Mouse (Mus musculus): ENCODE results near the gene Cfap65. TPM values are rescaled to one million over a fixed set of nuclear protein-coding genes. Genes with fewer than 3 reads are reported as not detected.

The Cfap65 gene
- 0.11 and 0.25 TPM in 2 replicates for polyA plus RNA-seq (2014; fragmentation: Nextera tagmentation; extraction: Ambion mirVana)

DNA sequence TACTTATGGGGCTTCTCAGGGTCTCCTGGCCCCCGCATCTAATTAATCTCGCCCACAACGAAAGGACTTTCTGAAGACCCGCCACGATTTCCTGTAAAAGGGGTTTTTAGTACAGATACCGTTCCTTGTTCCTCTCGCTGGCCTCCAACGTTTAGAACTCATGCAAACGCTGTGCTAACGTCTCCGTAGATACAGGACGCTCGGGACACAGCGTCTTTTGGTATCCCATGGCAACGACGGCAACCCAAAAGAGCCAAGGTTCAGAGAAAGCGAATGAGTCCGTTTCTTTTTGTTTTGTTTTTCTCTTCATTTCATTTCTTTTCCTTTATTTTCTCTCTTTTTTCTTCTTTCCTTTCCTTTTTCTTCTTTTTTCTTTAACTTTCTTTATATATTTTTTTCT is at the start of gene Cfap65:
Cfap65 (minus strand) TSS at position 198 of the 400 bp plus-strand sequence.
- Histone ChIP-seq H3K27me3 (ENCODE audit: control insufficient read depth, insufficient read depth, low read length) (peaks cover 3% of the 10 kb centered on the region; the same call in 1 of the 2 replicates), H3K36me3 (ENCODE audit: control insufficient read depth, insufficient read depth, low read length) (no peaks in the 10 kb centered on the region), H3K27ac (ENCODE audit: low read depth, low read length) (no peak within 1 kb of the TSS), H3K4me1 (replicated peaks; ENCODE audit: control insufficient read depth, insufficient read depth, low read length) (no peaks in the 10 kb centered on the region), H3K9me3 (ENCODE audit: control insufficient read depth, low read length) (no peaks in the 10 kb centered on the region), H3K9ac (ENCODE audit: low read length) (0 out of 2 replicates have a peak within 1 kb of the TSS, but pooled peaks have one; percentile 29), H3K4me3 (ENCODE audit: low read depth, low read length) (peak within 1 kb of the TSS; percentile 25), H3K4me2 (ENCODE audit: low read depth, low read length, severe bottlenecking) (peak within 1 kb of the TSS; percentile 51)
- WGBS, result 1% methylated on average over 18 of the region's 18 CpGs
- no peak for ATAC-seq (replicated peaks; ENCODE audit: low FRiP score)
- peak; percentile 70 for DNase-seq (ENCODE audit: low spot score)

DNA sequence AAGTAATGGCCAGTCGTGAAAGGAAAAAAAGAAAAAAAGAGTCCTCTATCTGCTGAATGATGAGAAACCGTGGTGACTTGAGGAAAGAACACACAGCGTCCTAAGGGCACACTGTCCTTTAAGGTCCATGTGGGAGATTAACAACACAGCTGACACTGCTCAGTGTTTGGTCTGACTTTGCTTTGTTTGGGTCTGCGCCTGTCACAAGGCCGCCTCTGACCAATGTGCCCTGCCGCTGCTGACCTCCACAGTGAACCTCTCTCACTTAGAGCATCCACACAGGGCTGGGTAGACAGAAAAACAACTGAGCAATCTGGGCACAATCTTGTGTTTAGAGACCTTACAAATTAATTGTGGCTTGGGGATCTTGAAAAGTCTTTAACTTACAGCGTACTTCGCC is 41.6 kb upstream of the Cfap65 start:
- H3K36me3 ChIP-seq (ENCODE audit: control insufficient read depth, insufficient read depth, low read length), result no peaks in the 10 kb centered on the region
- no peak for ATAC-seq (replicated peaks; ENCODE audit: low FRiP score)
- H3K9me3 ChIP-seq (ENCODE audit: control insufficient read depth, low read length), result no peaks in the 10 kb centered on the region
- H3K4me1 ChIP-seq (replicated peaks; ENCODE audit: control insufficient read depth, insufficient read depth, low read length), result peaks cover 3% of the 10 kb centered on the region; the same call in 1 of the 2 replicates
- no peak overlapping the region for H3K4me2 ChIP-seq (ENCODE audit: low read depth, low read length, severe bottlenecking)
- 82% methylated on average over 8 of the region's 8 CpGs for WGBS
- H3K27me3 ChIP-seq (ENCODE audit: control insufficient read depth, insufficient read depth, low read length), result no peaks in the 10 kb centered on the region
- DNase-seq (ENCODE audit: low spot score), result no peak
- H3K27ac ChIP-seq (ENCODE audit: low read depth, low read length), result no peak overlapping the region
- no peak overlapping the region for H3K4me3 ChIP-seq (ENCODE audit: low read depth, low read length)
- H3K9ac ChIP-seq (ENCODE audit: low read length), result no peak overlapping the region

DNA sequence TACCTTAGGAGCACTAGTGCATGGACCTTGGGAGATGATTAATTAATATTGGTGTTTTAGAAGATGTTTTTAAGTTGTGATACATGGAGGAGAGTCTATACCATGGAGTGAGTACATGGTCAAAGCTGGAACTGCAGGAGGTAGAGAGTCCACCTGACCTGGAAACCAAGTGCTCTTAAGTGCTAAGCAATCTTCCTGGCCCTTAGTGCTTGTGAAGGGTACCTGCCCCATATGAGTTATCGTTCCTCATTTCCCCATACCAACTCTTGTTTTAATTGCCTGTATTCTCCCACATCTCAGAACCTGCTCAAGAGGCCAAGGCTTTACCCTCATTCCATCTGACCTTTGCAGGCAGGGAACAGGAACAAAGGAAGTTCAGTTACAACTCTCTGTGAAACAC is 40.5 kb upstream of the Cfap65 start:
- DNase-seq (ENCODE audit: low spot score) (no peak), ATAC-seq (replicated peaks; ENCODE audit: low FRiP score) (no peak)
- 89% methylated on average over 1 of the region's 1 CpGs for WGBS

DNA sequence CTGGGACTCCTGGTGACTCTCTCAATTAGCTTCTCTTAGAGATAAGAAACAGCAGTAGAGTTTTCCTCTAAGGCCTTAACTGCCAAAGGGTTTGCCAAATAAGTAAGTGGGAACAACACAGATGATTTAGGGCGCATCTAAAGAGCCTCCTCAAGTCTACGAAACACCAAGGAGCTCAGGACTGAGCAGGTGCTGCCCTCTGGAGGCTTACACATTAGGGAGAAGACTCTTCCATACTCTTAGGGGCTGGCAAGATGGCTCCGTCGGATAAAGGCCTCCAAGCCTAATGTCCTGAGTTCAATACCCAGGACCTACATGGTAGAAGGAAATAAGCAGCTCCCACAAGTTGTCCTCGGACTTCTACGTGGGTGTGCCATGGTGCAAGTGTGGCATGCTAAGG is 38.2 kb upstream of the Cfap65 start:
- Histone ChIP-seq H3K4me2 (ENCODE audit: low read depth, low read length, severe bottlenecking) (no peak overlapping the region), H3K27ac (ENCODE audit: low read depth, low read length) (no peak overlapping the region), H3K4me1 (replicated peaks; ENCODE audit: control insufficient read depth, insufficient read depth, low read length) (peaks cover 3% of the 10 kb centered on the region; the same call in 1 of the 2 replicates), H3K9me3 (ENCODE audit: control insufficient read depth, low read length) (no peaks in the 10 kb centered on the region), H3K4me3 (ENCODE audit: low read depth, low read length) (no peak overlapping the region), H3K36me3 (ENCODE audit: control insufficient read depth, insufficient read depth, low read length) (no peaks in the 10 kb centered on the region), H3K27me3 (ENCODE audit: control insufficient read depth, insufficient read depth, low read length) (no peaks in the 10 kb centered on the region), H3K9ac (ENCODE audit: low read length) (no peak overlapping the region)
- ATAC-seq (replicated peaks; ENCODE audit: low FRiP score), result no peak
- 80% methylated on average over 6 of the region's 6 CpGs for WGBS
- DNase-seq (ENCODE audit: low spot score), result no peak

More for the DNA sequence above, 40.5 kb upstream of the Cfap65 start:
- H3K4me1 ChIP-seq (replicated peaks; ENCODE audit: control insufficient read depth, insufficient read depth, low read length), result peaks cover 3% of the 10 kb centered on the region; the same call in 1 of the 2 replicates
- H3K9ac ChIP-seq (ENCODE audit: low read length), result no peak overlapping the region
- no peaks in the 10 kb centered on the region for H3K36me3 ChIP-seq (ENCODE audit: control insufficient read depth, insufficient read depth, low read length)
- no peaks in the 10 kb centered on the region for H3K27me3 ChIP-seq (ENCODE audit: control insufficient read depth, insufficient read depth, low read length)
- no peak overlapping the region for H3K4me2 ChIP-seq (ENCODE audit: low read depth, low read length, severe bottlenecking)
- H3K27ac ChIP-seq (ENCODE audit: low read depth, low read length), result no peak overlapping the region
- H3K9me3 ChIP-seq (ENCODE audit: control insufficient read depth, low read length), result no peaks in the 10 kb centered on the region
- H3K4me3 ChIP-seq (ENCODE audit: low read depth, low read length), result no peak overlapping the region

DNA sequence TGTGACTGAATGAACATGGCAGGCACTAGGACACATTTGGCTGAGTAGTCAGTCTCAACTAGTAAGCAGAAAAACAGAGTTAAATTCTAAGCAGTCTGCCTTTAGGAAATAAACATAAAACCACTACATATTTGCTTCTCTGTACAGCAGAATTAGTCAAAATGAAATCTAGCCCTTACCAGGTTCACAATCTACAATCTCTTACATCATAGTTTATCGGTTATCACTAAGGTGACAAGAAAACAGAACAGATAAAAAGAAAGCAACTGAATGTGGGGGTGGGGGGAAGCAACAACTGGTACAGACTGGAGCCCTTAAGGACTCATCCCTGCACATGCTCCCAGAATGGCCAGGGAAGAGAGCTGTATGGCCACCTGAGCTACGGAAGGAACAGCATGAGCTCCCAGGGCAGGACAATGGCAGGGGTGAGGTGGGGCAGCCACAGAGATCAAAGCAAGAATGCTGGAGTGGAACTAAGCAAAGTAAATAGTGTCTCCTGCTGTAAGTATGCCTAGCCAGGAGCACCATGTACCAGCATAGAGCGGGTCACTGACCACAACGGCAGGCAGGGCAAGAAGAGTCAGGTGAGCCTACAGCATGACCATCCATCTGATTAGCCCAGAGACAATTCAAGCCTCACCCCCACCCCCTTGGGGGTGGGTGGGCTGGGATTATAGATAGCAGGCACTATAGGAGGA is 36.1 kb upstream of the Cfap65 start:
- Histone ChIP-seq H3K9ac (ENCODE audit: low read length) (no peak overlapping the region), H3K9me3 (ENCODE audit: control insufficient read depth, low read length) (no peaks in the 10 kb centered on the region), H3K4me3 (ENCODE audit: low read depth, low read length) (no peak overlapping the region), H3K36me3 (ENCODE audit: control insufficient read depth, insufficient read depth, low read length) (no peaks in the 10 kb centered on the region), H3K27ac (ENCODE audit: low read depth, low read length) (no peak overlapping the region), H3K27me3 (ENCODE audit: control insufficient read depth, insufficient read depth, low read length) (no peaks in the 10 kb centered on the region), H3K4me1 (replicated peaks; ENCODE audit: control insufficient read depth, insufficient read depth, low read length) (no peaks in the 10 kb centered on the region), H3K4me2 (ENCODE audit: low read depth, low read length, severe bottlenecking) (no peak overlapping the region)
- ATAC-seq (replicated peaks; ENCODE audit: low FRiP score) (no peak), DNase-seq (ENCODE audit: low spot score) (no peak)
- 64% methylated on average over 4 of the region's 4 CpGs for WGBS

DNA sequence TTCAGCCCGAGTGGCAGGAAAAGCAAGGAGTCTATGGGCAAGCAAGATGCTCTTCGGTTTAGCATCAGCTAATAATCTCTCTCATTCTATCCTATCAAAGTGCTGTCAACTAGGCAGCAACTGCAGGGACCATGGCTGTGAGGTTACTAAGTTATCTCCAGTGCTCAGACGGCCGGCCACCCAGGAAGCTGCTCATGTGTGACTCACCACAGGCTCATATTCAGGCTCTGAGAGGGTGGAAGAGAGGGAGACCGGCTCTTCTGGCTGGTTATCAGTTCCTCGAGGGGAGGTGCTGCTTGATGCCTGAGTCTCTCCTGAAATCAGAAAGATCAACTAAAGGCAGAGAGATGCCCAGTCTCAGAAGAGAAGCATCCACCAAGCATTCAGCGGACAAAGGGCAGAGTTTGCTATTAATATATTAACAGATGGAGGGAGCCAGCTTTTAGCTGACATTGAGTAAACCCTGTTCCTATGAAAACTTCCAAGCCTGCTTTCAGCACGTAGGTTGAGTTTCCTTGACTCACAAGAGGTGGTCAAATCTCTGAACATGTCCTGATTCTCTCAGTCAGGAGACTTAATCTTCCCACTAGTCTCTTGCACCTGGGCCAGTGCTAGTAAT is 32.7 kb upstream of the Cfap65 start:
- H3K4me1 ChIP-seq (replicated peaks; ENCODE audit: control insufficient read depth, insufficient read depth, low read length), result peaks cover 3% of the 10 kb centered on the region; the same call in 1 of the 2 replicates
- DNase-seq (ENCODE audit: low spot score) (no peak), ATAC-seq (replicated peaks; ENCODE audit: low FRiP score) (no peak)
- H3K4me2 ChIP-seq (ENCODE audit: low read depth, low read length, severe bottlenecking), result no peak overlapping the region
- no peak overlapping the region for H3K9ac ChIP-seq (ENCODE audit: low read length)
- no peaks in the 10 kb centered on the region for H3K36me3 ChIP-seq (ENCODE audit: control insufficient read depth, insufficient read depth, low read length)
- no peak overlapping the region for H3K27ac ChIP-seq (ENCODE audit: low read depth, low read length)
- H3K9me3 ChIP-seq (ENCODE audit: control insufficient read depth, low read length), result no peaks in the 10 kb centered on the region
- WGBS, result 84% methylated on average over 8 of the region's 8 CpGs
- H3K4me3 ChIP-seq (ENCODE audit: low read depth, low read length), result no peak overlapping the region
- H3K27me3 ChIP-seq (ENCODE audit: control insufficient read depth, insufficient read depth, low read length), result no peaks in the 10 kb centered on the region

DNA sequence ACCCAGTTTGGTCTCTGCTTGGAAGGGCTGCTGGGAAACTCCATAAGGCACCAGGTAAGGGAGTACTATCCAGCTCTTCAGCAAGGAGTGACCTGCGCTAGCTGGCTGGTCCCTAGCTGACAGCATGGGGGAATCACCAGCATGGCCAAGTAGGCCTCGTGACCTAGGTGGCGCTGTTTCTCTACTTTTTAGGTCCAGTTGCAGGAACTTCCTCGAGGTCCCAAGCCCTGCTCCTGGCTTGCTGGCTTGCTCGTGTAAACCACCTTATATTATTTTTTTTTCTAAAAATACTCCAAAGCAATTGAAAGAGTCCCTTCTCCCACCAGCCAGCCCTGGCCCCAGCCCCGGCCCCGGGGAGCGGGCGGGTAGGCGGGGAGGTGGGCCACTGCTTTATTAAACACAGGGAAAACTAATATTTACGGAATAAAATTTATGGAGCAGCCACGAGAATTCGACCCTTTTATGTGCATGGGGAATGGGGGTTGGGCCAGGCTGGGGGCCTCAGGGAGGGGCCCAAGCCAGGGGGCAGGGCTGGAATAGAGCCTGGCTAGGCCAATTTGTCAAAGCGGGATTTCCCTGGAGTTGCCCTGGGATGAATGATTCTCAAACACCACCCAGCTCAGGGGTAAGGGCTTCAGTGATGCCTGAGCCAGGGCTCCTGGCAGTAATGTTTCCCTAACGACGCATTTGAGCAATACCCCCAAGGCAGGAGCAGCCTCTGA is 29.3 kb upstream of the Cfap65 start:
- 19% methylated on average over 16 of the region's 16 CpGs for WGBS
- ATAC-seq (replicated peaks; ENCODE audit: low FRiP score), result peak; percentile 56; the same call in 1 of the 2 replicates

DNA sequence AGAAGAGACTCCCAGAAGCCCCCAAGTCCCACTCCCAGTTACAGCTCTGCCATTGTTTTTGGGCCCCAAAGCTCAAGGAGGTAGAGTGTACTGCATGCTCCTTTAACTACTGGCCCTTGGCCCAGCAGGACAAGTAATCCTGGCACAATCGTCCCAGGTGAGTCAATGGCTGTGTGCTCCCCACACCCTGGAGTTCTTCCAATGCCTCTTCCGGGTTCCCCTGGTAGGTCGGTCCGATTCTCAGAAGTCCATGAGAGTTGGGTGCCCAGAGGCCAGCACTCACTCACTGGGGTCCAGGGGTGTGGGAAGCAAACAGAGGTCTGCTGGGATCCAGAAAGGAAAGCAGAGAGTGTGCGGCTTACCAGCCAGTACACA is 27.4 kb upstream of the Cfap65 start:
- H3K27ac ChIP-seq (ENCODE audit: low read depth, low read length), result no peak overlapping the region
- ATAC-seq (replicated peaks; ENCODE audit: low FRiP score) (no peak), DNase-seq (ENCODE audit: low spot score) (no peak)
- H3K4me3 ChIP-seq (ENCODE audit: low read depth, low read length), result no peak overlapping the region
- WGBS, result 84% methylated on average over 5 of the region's 5 CpGs
- no peaks in the 10 kb centered on the region for H3K36me3 ChIP-seq (ENCODE audit: control insufficient read depth, insufficient read depth, low read length)
- no peaks in the 10 kb centered on the region for H3K9me3 ChIP-seq (ENCODE audit: control insufficient read depth, low read length)
- H3K4me2 ChIP-seq (ENCODE audit: low read depth, low read length, severe bottlenecking), result no peak overlapping the region
- H3K4me1 ChIP-seq (replicated peaks; ENCODE audit: control insufficient read depth, insufficient read depth, low read length), result peaks cover 3% of the 10 kb centered on the region; the same call in 1 of the 2 replicates
- H3K27me3 ChIP-seq (ENCODE audit: control insufficient read depth, insufficient read depth, low read length), result no peaks in the 10 kb centered on the region
- no peak overlapping the region for H3K9ac ChIP-seq (ENCODE audit: low read length)

More for the DNA sequence above, 29.3 kb upstream of the Cfap65 start:
- peak; percentile 89 for DNase-seq (ENCODE audit: low spot score)
- H3K36me3 ChIP-seq (ENCODE audit: control insufficient read depth, insufficient read depth, low read length), result no peaks in the 10 kb centered on the region
- H3K4me1 ChIP-seq (replicated peaks; ENCODE audit: control insufficient read depth, insufficient read depth, low read length), result peaks cover 3% of the 10 kb centered on the region; the same call in 1 of the 2 replicates
- H3K9me3 ChIP-seq (ENCODE audit: control insufficient read depth, low read length), result no peaks in the 10 kb centered on the region
- peak overlapping the region; percentile 46 for H3K4me2 ChIP-seq (ENCODE audit: low read depth, low read length, severe bottlenecking)
- peak overlapping the region; percentile 39 for H3K9ac ChIP-seq (ENCODE audit: low read length)
- H3K27me3 ChIP-seq (ENCODE audit: control insufficient read depth, insufficient read depth, low read length), result no peaks in the 10 kb centered on the region
- no peak overlapping the region for H3K27ac ChIP-seq (ENCODE audit: low read depth, low read length)
- H3K4me3 ChIP-seq (ENCODE audit: low read depth, low read length), result no peak overlapping the region
